Mouse (Mus musculus) embryo, embryonic 10.5 days (tissue): ENCODE data around the gene Mmaa.

Experiments
- DNase-seq: peaks from one replicate; pipeline ENCODE4 v3.0.0-alpha.2; 2015; ENCODE audit warnings: low spot score

Mmaa gene

GRCm38 (mm10) chr8:79288681-79289080, 6.1 kb downstream of the Mmaa start:
- DNase-seq: no peak

DNA sequence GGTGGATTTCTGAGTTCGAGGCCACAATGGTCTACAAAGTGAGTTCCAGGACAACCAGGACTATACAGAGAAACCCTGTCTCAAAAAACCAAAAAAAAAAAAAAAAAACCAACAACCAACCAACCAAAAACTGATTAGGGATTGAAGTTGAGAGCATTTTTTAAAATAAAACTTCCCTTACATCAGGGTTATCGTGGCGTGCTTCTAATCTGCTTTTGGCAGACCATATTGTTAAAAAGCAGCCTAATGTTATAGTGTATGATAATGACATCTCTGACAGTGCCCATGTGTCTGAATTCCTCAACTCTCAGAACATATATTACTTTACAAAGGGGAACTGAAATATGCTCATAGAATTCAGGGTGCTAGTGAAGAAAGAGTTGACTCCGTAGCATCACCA, 6.5 kb downstream of the Mmaa start:
- DNase-seq: no peak

DNA sequence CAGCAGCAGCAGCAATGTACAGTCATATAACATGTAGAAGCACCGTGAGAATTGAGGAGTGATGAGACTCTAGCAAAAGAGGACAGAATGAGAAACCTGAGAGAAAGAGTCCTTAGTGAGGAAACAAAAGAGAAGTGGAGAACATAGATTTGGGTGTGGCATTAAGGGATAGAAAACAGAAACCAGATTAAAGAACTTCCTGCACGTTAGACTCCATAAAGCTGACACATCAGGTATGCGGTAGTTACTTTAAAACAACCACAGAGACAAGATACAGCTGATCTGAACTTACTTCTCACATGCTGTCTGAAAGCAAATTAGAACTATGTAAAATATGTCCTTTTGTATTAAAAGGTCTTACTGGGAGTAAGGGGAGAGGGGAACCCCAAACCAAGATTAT, 8.3 kb downstream of the Mmaa start:
- DNase-seq: no peak

DNA sequence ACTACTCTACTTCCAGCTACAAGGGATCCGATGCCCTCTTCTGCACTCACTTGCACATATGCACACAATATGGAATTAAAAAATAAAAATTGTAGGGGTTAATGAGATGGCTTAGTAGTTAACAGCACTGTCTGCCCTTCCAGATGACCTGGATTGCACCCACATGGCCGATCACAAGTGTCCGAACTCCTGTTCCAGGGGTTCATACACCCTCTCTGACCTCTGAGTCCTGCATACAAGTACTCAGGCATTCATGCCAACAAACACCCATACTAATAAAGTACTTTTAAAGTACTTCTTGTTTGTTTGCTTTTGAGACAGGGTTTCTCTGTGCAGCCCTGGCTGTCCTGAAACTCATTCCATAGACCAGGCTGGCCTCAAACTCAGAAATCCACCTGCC, 10.1 kb downstream of the Mmaa start:
- no peak for DNase-seq

DNA sequence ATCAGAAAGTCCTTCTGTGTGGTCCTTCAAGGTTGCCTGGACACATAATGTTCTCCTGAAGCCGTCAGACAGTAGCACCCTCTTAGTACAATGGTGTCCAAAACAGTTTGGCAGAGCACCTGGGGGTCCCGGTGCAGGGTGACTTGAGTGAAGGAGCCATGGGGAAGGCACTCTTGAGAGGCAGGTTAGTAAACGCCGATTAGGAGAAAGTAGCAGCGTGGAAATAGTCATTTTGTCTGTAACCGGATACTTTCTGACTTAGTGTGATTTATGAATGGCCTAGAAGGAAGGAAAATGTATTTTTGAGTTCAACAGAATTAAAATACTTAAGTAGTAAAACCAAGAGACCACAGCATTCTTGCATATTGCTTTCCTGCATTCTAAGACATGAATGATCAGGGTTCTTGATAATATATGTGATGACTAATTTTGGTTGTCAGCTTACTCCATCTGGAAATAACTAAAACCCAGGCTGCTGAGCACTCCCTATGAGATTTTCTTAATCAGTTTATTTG, 13.3 kb downstream of the Mmaa start:
- no peak for DNase-seq

DNA sequence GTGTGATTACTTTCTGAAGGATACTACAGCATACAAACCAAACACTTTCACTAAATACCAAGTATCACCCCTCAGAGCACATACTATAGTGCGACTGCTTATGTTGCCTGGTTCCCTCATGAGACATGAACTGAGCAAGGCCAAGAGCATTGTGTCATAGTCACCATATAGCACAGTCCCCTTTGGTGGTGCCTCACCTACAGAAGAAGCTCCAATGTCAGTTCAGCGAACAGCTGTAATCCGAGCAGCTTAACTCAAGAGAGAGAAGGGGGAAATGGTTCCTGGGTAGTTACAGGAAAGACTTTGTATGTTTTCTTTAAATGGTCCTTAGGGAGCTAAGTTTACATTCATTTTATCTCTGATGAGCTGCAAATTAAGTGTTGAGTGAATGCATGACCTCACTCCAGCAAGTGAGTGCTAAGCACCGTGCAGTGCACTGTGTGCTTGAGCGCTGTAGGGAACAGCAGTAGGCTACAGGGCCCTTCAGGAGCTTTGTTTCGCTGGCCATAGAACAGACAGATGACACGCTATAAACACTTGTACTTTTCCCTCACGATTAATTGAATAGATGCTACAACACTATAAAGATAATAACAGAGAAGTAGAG, 17.4 kb downstream of the Mmaa start:
- DNase-seq: no peak

- no peak for DNase-seq
Measured at GRCm38 (mm10) chr8:79274940-79275339, 19.8 kb downstream of the Mmaa start.

DNA sequence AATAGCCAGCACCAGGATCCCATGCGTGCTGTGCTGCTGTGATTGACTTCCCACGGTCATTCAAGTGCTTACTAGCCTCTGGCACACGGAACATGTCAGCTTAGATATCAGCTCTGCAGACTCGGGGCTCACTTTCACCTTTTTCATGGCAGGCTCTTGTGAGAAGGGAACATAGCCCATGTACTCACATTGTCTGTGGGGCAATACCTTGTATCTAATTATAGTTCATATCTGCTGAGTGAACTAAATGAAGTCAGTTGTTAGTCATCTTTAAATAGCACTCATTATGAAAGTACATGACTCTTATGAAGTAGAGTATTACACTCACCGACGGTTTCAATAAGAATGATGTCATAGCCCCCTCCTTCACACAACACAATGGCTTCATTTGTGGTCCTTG, 21.0 kb downstream of the Mmaa start:
- no peak for DNase-seq

GRCm38 (mm10) chr8:79272676-79273075, 22.1 kb downstream of the Mmaa start:
- DNase-seq: no peak

- DNase-seq: no peak
Measured at GRCm38 (mm10) chr8:79268921-79269320, 25.8 kb downstream of the Mmaa start.

- no peak for DNase-seq
Measured at GRCm38 (mm10) chr8:79261920-79262319, 32.8 kb downstream of the Mmaa start.

DNA sequence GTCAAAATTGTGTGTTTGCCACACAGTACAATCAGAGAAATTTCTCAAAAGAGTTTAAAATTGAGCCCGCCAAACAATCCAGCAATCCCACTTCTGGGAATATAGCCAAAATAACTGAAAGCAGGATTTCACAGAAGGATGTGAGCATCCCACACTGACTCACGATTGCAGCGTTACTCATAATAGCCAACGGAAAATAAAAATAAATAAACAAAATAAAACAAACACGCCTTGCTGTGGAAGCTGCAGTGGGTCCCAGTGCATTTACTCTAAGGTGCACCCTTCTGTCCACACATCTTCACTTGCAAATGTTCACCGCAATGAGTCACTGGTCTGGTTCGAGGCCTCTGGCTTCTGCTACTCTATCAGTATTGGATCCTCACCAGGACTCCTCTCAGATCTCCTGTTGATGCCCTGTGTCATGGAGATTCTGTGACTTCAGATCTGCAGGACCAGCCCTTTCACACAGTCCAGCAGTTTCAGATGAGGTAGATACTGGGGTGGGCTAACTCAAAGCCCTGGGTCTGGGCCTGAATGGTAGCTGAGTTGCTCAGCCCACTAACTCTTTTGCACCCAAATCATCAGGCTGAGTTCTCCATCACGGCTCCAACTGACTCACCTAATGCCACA, 38.5 kb downstream of the Mmaa start:
- no peak for DNase-seq

DNA sequence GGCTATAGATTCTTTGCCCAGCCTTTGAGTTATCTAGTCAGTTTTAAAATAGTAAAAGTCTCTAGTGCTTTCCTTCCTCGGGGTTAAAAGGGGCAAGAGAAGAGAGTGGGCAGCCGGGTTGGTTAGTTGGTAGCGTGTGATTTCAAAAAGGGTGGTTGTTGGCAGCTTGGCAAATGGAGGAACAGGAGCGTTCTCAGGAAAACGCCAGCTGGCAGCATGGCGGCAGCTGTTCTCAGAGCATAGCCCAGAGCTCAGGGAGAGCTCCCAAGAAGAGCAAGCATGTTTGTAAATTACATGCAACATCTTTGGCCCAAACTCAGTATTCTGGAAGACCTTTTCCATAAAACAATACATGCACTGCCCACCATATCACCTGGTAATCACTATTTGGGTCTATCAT, 41.0 kb downstream of the Mmaa start:
- no peak for DNase-seq

- DNase-seq: no peak
Measured at GRCm38 (mm10) chr8:79248470-79248869, 46.3 kb downstream of the Mmaa start, which contains the start of gene 1700011L22Rik. 1700011L22Rik (minus strand) TSS chr8:79248570.

DNA sequence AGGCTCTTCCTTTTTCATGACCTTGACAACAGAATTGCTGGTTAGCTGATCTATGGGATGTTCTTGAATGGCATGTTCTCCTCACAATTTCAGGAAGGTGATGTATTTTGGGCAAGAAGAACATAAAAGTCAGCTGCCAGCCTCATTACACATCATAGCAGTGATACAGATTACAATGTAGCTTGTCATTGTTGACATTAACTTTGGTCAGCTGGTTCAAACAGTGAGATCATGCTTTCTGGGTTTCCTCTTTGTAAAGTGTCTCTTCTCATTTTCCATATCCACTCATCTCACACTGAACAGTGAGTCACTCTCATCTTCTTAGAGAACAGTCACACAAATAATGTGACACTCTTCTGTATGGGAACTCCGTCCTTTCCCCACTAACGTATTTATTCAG, 51.3 kb downstream of the Mmaa start:
- no peak for DNase-seq

DNA sequence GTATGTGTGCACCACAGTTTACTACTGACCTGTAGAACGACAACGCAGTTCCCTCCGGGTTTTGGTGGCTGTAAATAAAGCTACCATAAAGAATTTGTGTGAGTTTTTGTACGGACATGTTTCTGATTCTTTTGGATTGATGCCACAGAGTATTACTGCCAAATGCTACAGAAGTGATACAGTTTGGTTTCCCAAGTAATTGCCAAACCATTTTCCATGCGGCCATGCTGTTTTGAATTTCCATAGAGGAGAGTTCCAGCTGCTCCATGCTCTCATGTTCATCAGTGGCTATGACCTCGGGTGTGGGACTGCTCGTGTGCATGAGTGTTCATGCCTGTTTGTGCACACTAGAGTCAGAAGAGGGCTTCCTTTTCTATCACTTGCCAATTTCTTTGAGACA, 54.7 kb downstream of the Mmaa start:
- no peak for DNase-seq

- DNase-seq: no peak
Measured at GRCm38 (mm10) chr8:79239320-79239719, 55.4 kb downstream of the Mmaa start.

DNA sequence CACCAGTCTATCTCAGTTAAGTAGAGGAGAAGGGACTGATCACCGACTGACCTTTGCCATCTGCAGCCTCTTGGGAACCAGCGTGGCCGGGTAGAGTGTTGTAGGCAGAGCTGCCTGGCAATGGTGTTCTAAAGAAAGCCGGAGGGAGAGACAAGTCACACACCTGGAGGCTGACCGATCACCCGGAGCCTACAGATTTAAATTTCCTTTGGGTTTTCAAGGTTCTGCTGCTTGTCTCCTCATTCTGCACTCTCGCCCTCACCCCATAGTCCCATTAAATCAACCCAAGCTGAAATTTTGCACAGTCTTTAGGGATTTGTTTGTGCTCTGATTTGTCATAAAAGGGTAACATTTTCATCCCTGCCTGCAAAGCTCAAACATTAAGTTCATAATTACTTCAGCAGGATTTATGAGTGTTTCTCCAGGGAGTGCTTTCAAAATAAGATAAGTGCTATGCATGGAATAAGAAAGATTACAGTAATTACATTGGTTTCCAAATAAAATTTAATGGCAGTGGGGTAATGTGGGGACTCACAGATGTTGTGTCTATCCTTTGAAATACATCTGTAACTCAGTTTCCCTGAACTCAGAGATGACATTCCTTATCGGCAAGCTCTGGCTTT, 65.4 kb downstream of the Mmaa start:
- DNase-seq: no peak

GRCm38 (mm10) chr8:79227916-79228315, 66.8 kb downstream of the Mmaa start:
- DNase-seq: no peak

- DNase-seq: no peak
Measured at GRCm38 (mm10) chr8:79227194-79227593, 67.5 kb downstream of the Mmaa start.

- DNase-seq: no peak
Measured at GRCm38 (mm10) chr8:79226046-79226445, 68.7 kb downstream of the Mmaa start.

DNA sequence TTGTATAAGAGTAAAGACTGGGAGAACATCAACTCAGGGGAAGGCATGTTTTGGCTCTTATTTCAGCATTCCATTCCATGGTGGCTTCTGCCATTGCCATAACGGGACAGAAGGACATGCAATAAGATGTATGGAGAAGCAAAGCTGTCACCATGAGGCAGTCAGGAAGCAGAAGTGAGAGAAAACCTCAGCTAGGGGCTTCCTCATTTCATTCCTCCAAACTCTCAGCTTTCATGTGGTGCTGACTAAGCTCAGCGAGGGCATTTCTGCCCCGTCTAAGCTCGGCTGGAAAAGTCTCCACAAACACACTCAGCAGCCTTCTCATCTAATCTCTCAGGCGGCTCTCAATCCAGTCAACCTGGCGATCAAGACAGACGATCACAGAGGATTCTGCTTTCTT, 69.2 kb downstream of the Mmaa start:
- no peak for DNase-seq

DNA sequence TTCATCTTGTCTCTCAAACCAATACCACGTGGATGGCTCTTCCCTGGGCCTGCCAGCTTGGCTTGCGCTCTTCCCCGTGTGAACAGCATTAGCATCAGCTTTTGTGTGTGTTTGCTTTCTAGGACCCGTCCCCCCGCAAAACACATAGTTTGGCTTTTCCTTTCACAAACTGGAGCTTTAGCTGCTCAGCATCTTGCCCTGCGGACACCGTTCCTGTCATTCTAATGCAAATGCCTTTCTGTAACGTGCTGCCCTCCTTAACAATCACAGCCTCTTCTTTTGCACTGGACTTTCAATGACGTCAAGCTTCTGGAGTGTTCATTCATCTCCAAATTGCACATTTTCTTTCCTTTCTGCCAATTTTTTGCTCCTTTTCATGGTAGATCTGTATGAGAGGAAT, 70.4 kb downstream of the Mmaa start:
- no peak for DNase-seq

DNA sequence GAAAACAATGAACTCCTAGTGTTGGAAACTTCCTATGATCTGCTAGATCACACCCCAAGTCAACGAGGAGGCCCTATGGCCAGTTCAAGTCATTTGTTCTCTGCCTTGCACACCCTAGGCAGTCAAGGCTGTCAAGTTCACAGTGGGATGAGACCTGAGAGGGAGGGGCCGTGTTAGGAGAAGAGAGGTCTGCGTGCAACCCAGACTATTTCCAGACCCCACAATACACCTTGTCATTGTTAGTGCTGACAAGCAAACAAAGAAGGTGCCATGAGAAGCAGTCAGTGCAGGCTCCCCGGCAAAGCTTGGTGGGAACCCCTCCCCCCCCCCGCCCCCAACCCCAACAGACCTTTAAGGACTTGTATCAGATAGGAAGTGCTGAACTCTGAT, 72.0 kb downstream of the Mmaa start:
- no peak for DNase-seq
